Mouse (Mus musculus): ENCODE measurements at regions not wholly inside any gene's neighbourhood (a gene's known extent, or its start where the extent isn't known, plus 50 kb on each side); places are given as distances from the start of the nearest gene placed in this dataset.
A peak's percentile ranks its signal among the peaks of the same experiment; 100 is the strongest.

- Histone ChIP-seq H3K27ac (replicated peaks in 1 of 2; ENCODE audit: control insufficient read depth in 1 of 2, insufficient read depth in 1 of 2, low read depth in 2 of 2, low read length in 2 of 2) (peak overlapping the region; percentile 74 to 85), H3K4me3 (ENCODE audit: control insufficient read depth in 1 of 2, insufficient read depth in 1 of 2, low read depth in 1 of 2, low read length in 2 of 2) (no peak overlapping the region), H3K27me3 (ENCODE audit: control insufficient read depth, insufficient read depth, low read length) (no peaks in the 10 kb centered on the region), H3K4me1 (ENCODE audit: control insufficient read depth in 2 of 2, insufficient read depth in 2 of 2, low read length in 2 of 2) (peaks cover 6 to 17% of the 10 kb centered on the region in 2 experiments), H3K9me3 (ENCODE audit: control insufficient read depth, low read length) (no peaks in the 10 kb centered on the region), H3K36me3 (ENCODE audit: control insufficient read depth, insufficient read depth, low read length) (no peaks in the 10 kb centered on the region), H3K4me2 (ENCODE audit: low read length) (peak overlapping the region; percentile 50), H3K9ac (ENCODE audit: low read length) (no peak overlapping the region)
- WGBS: 3% methylated on average over 7 of the region's 7 CpGs
- peak; percentile 93 for ATAC-seq (ENCODE audit: insufficient number of reproducible peaks, insufficient read depth, low FRiP score, low read depth)
Observed at GRCm38 (mm10) chr9:31971801-31972628, 58.8 kb upstream of the Barx2 start.

GRCm38 (mm10) chr9:31972629-31972993, 59.3 kb upstream of the Barx2 start:
- H3K27me3 ChIP-seq (ENCODE audit: control insufficient read depth, insufficient read depth, low read length): no peaks in the 10 kb centered on the region
- H3K4me2 ChIP-seq (ENCODE audit: low read length): peak overlapping the region; percentile 50
- ATAC-seq (ENCODE audit: insufficient number of reproducible peaks, insufficient read depth, low FRiP score, low read depth): peak; percentile 52; the same call in 1 of the 2 replicates
- H3K9me3 ChIP-seq (ENCODE audit: control insufficient read depth, low read length): no peaks in the 10 kb centered on the region
- H3K4me3 ChIP-seq (ENCODE audit: control insufficient read depth in 1 of 2, insufficient read depth in 1 of 2, low read depth in 1 of 2, low read length in 2 of 2): no peak overlapping the region
- H3K9ac ChIP-seq (ENCODE audit: low read length): no peak overlapping the region
- peaks cover 6 to 17% of the 10 kb centered on the region in 2 experiments for H3K4me1 ChIP-seq (ENCODE audit: control insufficient read depth in 2 of 2, insufficient read depth in 2 of 2, low read length in 2 of 2)
- 32% methylated on average over 6 of the region's 6 CpGs for WGBS
- H3K27ac ChIP-seq (replicated peaks in 1 of 2; ENCODE audit: control insufficient read depth in 1 of 2, insufficient read depth in 1 of 2, low read depth in 2 of 2, low read length in 2 of 2): peak overlapping the region; percentile 74 to 85
- no peaks in the 10 kb centered on the region for H3K36me3 ChIP-seq (ENCODE audit: control insufficient read depth, insufficient read depth, low read length)

GRCm38 (mm10) chr9:31976191-31976590, 62.9 kb upstream of the Barx2 start:
- ATAC-seq (ENCODE audit: insufficient number of reproducible peaks, insufficient read depth, low FRiP score, low read depth): no peak
- WGBS: 91% methylated on average over 2 of the region's 2 CpGs

GRCm38 (mm10) chr9:31978071-31978470, 64.8 kb upstream of the Barx2 start:
- no peaks in the 10 kb centered on the region for H3K27me3 ChIP-seq (ENCODE audit: control insufficient read depth, insufficient read depth, low read length)
- H3K9me3 ChIP-seq (ENCODE audit: control insufficient read depth, low read length): peaks cover 9% of the 10 kb centered on the region; the same call in 1 of the 2 replicates
- H3K9ac ChIP-seq (ENCODE audit: low read length): no peak overlapping the region
- peaks cover 4 to 11% of the 10 kb centered on the region in 2 experiments; a peak in 2 of 4 replicates for H3K4me1 ChIP-seq (ENCODE audit: control insufficient read depth in 2 of 2, insufficient read depth in 2 of 2, low read length in 2 of 2)
- no peak overlapping the region for H3K4me3 ChIP-seq (ENCODE audit: control insufficient read depth in 1 of 2, insufficient read depth in 1 of 2, low read depth in 1 of 2, low read length in 2 of 2)
- H3K36me3 ChIP-seq (ENCODE audit: control insufficient read depth, insufficient read depth, low read length): no peaks in the 10 kb centered on the region
- H3K4me2 ChIP-seq (ENCODE audit: low read length): no peak overlapping the region
- 96% methylated on average over 2 of the region's 2 CpGs for whole genome bisulfite sequencing
- H3K27ac ChIP-seq (replicated peaks in 1 of 2; ENCODE audit: control insufficient read depth in 1 of 2, insufficient read depth in 1 of 2, low read depth in 2 of 2, low read length in 2 of 2): no peak overlapping the region
- no peak for ATAC-seq (ENCODE audit: insufficient number of reproducible peaks, insufficient read depth, low FRiP score, low read depth)

More at GRCm38 (mm10) chr9:31976191-31976590, 62.9 kb upstream of the Barx2 start:
- Histone ChIP-seq H3K4me3 (ENCODE audit: control insufficient read depth in 1 of 2, insufficient read depth in 1 of 2, low read depth in 1 of 2, low read length in 2 of 2) (no peak overlapping the region), H3K4me1 (ENCODE audit: control insufficient read depth in 2 of 2, insufficient read depth in 2 of 2, low read length in 2 of 2) (peaks cover 10 to 28% of the 10 kb centered on the region in 2 experiments), H3K9me3 (ENCODE audit: control insufficient read depth, low read length) (peaks cover 9% of the 10 kb centered on the region; the same call in 1 of the 2 replicates), H3K9ac (ENCODE audit: low read length) (no peak overlapping the region), H3K27ac (replicated peaks in 1 of 2; ENCODE audit: control insufficient read depth in 1 of 2, insufficient read depth in 1 of 2, low read depth in 2 of 2, low read length in 2 of 2) (no peak overlapping the region), H3K4me2 (ENCODE audit: low read length) (no peak overlapping the region), H3K36me3 (ENCODE audit: control insufficient read depth, insufficient read depth, low read length) (no peaks in the 10 kb centered on the region), H3K27me3 (ENCODE audit: control insufficient read depth, insufficient read depth, low read length) (no peaks in the 10 kb centered on the region)

- H3K27ac ChIP-seq (replicated peaks in 1 of 2; ENCODE audit: control insufficient read depth in 1 of 2, insufficient read depth in 1 of 2, low read depth in 2 of 2, low read length in 2 of 2): no peak overlapping the region; a peak in 1 of 4 replicates
- no peak overlapping the region for H3K4me2 ChIP-seq (ENCODE audit: low read length)
- H3K9me3 ChIP-seq (ENCODE audit: control insufficient read depth, low read length): peaks cover 9% of the 10 kb centered on the region; the same call in 1 of the 2 replicates
- no peaks in the 10 kb centered on the region for H3K36me3 ChIP-seq (ENCODE audit: control insufficient read depth, insufficient read depth, low read length)
- no peaks in the 10 kb centered on the region for H3K27me3 ChIP-seq (ENCODE audit: control insufficient read depth, insufficient read depth, low read length)
- H3K4me1 ChIP-seq (ENCODE audit: control insufficient read depth in 2 of 2, insufficient read depth in 2 of 2, low read length in 2 of 2): peaks cover 15 to 22% of the 10 kb centered on the region in 2 experiments
- H3K9ac ChIP-seq (ENCODE audit: low read length): no peak overlapping the region
- WGBS: 74% methylated on average over 3 of the region's 3 CpGs
- ATAC-seq (ENCODE audit: insufficient number of reproducible peaks, insufficient read depth, low FRiP score, low read depth): no peak
- no peak overlapping the region for H3K4me3 ChIP-seq (ENCODE audit: control insufficient read depth in 1 of 2, insufficient read depth in 1 of 2, low read depth in 1 of 2, low read length in 2 of 2)
Observed at GRCm38 (mm10) chr9:31979211-31979610, 65.9 kb upstream of the Barx2 start.

- H3K4me1 ChIP-seq (ENCODE audit: control insufficient read depth in 2 of 2, insufficient read depth in 2 of 2, low read length in 2 of 2): peaks cover 17 to 24% of the 10 kb centered on the region in 2 experiments
- H3K9ac ChIP-seq (ENCODE audit: low read length): no peak overlapping the region
- H3K27ac ChIP-seq (replicated peaks in 1 of 2; ENCODE audit: control insufficient read depth in 1 of 2, insufficient read depth in 1 of 2, low read depth in 2 of 2, low read length in 2 of 2): peak overlapping the region; percentile 68 to 86
- H3K9me3 ChIP-seq (ENCODE audit: control insufficient read depth, low read length): peaks cover 9% of the 10 kb centered on the region; the same call in 1 of the 2 replicates
- no peaks in the 10 kb centered on the region for H3K27me3 ChIP-seq (ENCODE audit: control insufficient read depth, insufficient read depth, low read length)
- H3K4me2 ChIP-seq (ENCODE audit: low read length): peak overlapping the region; percentile 43
- H3K36me3 ChIP-seq (ENCODE audit: control insufficient read depth, insufficient read depth, low read length): no peaks in the 10 kb centered on the region
- H3K4me3 ChIP-seq (ENCODE audit: control insufficient read depth in 1 of 2, insufficient read depth in 1 of 2, low read depth in 1 of 2, low read length in 2 of 2): no peak overlapping the region
- 28% methylated on average over 5 of the region's 5 CpGs for WGBS
- ATAC-seq (ENCODE audit: insufficient number of reproducible peaks, insufficient read depth, low FRiP score, low read depth): no peak
Observed at GRCm38 (mm10) chr9:31980459-31980858, 67.2 kb upstream of the Barx2 start.

GRCm38 (mm10) chr9:31983759-31984586, 70.7 kb upstream of the Barx2 start:
- H3K4me2 ChIP-seq (ENCODE audit: low read length): peak overlapping the region; percentile 11; the same call in 1 of the 2 replicates
- 28% methylated on average over 12 of the region's 12 CpGs for WGBS
- ATAC-seq (ENCODE audit: insufficient number of reproducible peaks, insufficient read depth, low FRiP score, low read depth): no peak
- H3K27ac ChIP-seq (replicated peaks in 1 of 2; ENCODE audit: control insufficient read depth in 1 of 2, insufficient read depth in 1 of 2, low read depth in 2 of 2, low read length in 2 of 2): peak overlapping the region; percentile 59 to 79
- H3K36me3 ChIP-seq (ENCODE audit: control insufficient read depth, insufficient read depth, low read length): no peaks in the 10 kb centered on the region
- peak overlapping the region; percentile 47 for H3K9ac ChIP-seq (ENCODE audit: low read length)
- no peak overlapping the region for H3K4me3 ChIP-seq (ENCODE audit: control insufficient read depth in 1 of 2, insufficient read depth in 1 of 2, low read depth in 1 of 2, low read length in 2 of 2)
- peaks cover 20 to 24% of the 10 kb centered on the region in 2 experiments for H3K4me1 ChIP-seq (ENCODE audit: control insufficient read depth in 2 of 2, insufficient read depth in 2 of 2, low read length in 2 of 2)
- H3K9me3 ChIP-seq (ENCODE audit: control insufficient read depth, low read length): no peaks in the 10 kb centered on the region
- no peaks in the 10 kb centered on the region for H3K27me3 ChIP-seq (ENCODE audit: control insufficient read depth, insufficient read depth, low read length)
